Mouse (Mus musculus) liver, adult 2 months (tissue): ENCODE results near the gene D6Wsu163e.

ENCODE experiments used
- CTCF ChIP-seq: fragments of 200-500 bp; IDR thresholded peaks from 2 replicates; pipeline ENCODE4 v1.5.1; 2011; ENCODE audit warnings: low read depth, low read length, control low read depth
- POLR2A ChIP-seq: fragments of 200-500 bp; IDR thresholded peaks from 2 replicates; pipeline ENCODE4 v1.6.1; 2011; ENCODE audit warnings: low read length, control low read depth; ENCODE audit not compliant: insufficient read depth; ENCODE audit errors: extremely low read depth

DNA sequence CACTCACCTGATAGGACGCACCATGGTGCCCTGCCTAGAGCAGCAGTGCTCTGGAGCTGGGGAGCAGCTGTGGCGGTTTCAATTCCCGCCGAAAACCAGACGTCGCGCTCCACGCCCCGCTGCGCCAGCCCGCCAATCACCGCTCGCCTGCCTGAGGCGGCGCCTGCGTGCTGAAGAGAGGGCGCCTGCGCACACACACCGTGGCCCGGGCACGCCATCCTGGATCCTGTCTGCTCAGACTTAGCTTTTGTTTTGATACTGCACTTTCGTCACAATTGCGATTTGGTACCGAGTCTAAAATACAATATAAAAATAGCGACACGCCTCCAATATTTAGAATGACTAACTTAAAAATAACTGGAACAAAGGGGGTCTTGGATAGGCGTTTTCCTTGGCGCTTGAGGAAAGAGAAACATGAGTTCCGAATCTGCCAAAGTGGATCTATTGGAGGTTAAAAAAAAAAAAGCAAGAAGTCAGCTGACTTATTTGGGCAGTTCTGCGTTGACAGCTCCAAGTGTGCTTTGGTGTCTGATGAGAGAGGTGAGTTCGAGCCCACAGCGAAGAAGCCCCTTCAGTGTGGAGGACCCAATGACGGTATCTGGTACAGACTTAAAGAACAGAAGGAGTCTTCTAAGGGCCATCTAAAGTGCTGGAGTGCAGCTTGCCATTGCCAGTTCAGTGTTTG is at the start of gene D6Wsu163e, which contains the start of gene Rad51ap1:
- no peak for TF ChIP-seq POLR2A
- no peak for TF ChIP-seq CTCF
